Mouse (Mus musculus): ENCODE data around the gene Plpp1.

DNA sequence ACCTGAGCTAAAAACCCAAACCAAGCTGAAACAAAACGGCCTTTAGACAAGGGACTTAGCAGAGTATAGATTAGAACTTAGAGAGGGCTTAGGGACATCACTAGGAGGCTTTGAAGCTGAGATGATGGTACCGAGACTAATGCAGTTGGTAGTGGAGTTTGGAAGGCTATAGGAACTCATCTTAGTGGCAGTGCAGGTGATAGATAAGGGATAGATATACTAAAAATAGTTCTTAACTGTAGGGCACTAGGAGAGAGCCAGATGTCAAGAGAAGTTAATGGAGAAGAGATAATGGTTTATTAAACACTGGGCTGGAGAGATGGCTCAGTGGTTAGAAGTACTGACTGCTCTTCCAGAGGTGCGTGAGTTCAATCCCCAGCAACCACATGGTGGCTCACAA, 15.4 kb downstream of the Plpp1 start:
- TF ChIP-seq CTCF (conservative IDR thresholded peaks at IDR 0.05; ENCODE audit: insufficient read depth, insufficient read length, low read depth, low read length) (no peak), POLR2A (IDR thresholded peaks at IDR 0.05; ENCODE audit: low read depth, low read length) (no peak)
